Mouse (Mus musculus) MEL (cell line): ENCODE results near the gene Shq1. TPM values are rescaled to one million over a fixed set of nuclear protein-coding genes. Genes with fewer than 3 reads are reported as not detected.

Experiments used
- DNase-seq: peaks from one replicate; pipeline ENCODE4 v3.0.0; 2011; ENCODE audit warnings: low read depth, low spot score
- H3K27ac ChIP-seq: 2 replicates; pipeline ENCODE4 v1.5.1; 2012; ENCODE audit warnings: low read depth, mild to moderate bottlenecking, control low read depth, low read length, moderate library complexity; ENCODE audit not compliant: control insufficient read depth
- H3K27me3 ChIP-seq, 2 experiments: fragments of 150-350 bp in 1 of 2; sonication (generic) in 1 of 2; 2 replicates each; pipeline ENCODE4 v1.6.1; 2012; ENCODE audit warnings: low read length in 2 of 2, mild to moderate bottlenecking in 2 of 2, improper control_type of control experiment in 1 of 2, moderate library complexity in 1 of 2; ENCODE audit not compliant: insufficient read depth in 2 of 2, control insufficient read depth in 1 of 2
- H3K36me3 ChIP-seq, 2 experiments: 2 replicates each; pipeline ENCODE4 v1.6.1; 2012 to 2014; ENCODE audit warnings: low read length in 2 of 2, improper control_type of control experiment in 1 of 2, inconsistent platforms in 1 of 2, mild to moderate bottlenecking in 1 of 2; ENCODE audit not compliant: insufficient read depth in 2 of 2, control insufficient read depth in 1 of 2
- H3K4me1 ChIP-seq, 2 experiments: fragments of 150-350 bp in 1 of 2; sonication (generic) in 1 of 2; 2 replicates each; pipeline ENCODE4 v1.6.1; 2012; ENCODE audit warnings: low read length in 2 of 2, improper control_type of control experiment in 1 of 2, mild to moderate bottlenecking in 1 of 2; ENCODE audit not compliant: insufficient read depth in 2 of 2, control insufficient read depth in 1 of 2
- H3K4me3 ChIP-seq, 2 experiments: fragments of 150-350 bp in 1 of 2; sonication (generic) in 1 of 2; 2 replicates each; pipeline ENCODE4 v1.5.1; 2012; ENCODE audit warnings: low read depth in 2 of 2, low read length in 2 of 2, mild to moderate bottlenecking in 2 of 2, moderate library complexity in 2 of 2, control low read depth in 1 of 2, improper control_type of control experiment in 1 of 2; ENCODE audit not compliant: control insufficient read depth in 1 of 2, insufficient read depth in 1 of 2
- H3K79me2 ChIP-seq: 2 replicates; pipeline ENCODE4 v1.6.1; 2012; ENCODE audit warnings: mild to moderate bottlenecking, low read length, moderate library complexity; ENCODE audit not compliant: control insufficient read depth, poor library complexity, insufficient read depth
- H3K9ac ChIP-seq: 2 replicates; pipeline ENCODE4 v1.6.1; 2012; ENCODE audit warnings: low read depth, mild to moderate bottlenecking, control low read depth, low read length, moderate library complexity; ENCODE audit not compliant: control insufficient read depth, poor library complexity, severe bottlenecking
- H3K9me3 ChIP-seq: fragments of 150-350 bp; sonication (generic); replicated peaks from 2 replicates; pipeline ENCODE4 v1.6.1; 2012; ENCODE audit warnings: mild to moderate bottlenecking, low read length, improper control_type of control experiment, moderate library complexity; ENCODE audit not compliant: insufficient read depth
- BHLHE40 ChIP-seq: IDR thresholded peaks from 2 replicates; pipeline ENCODE4 v1.6.1; 2012; ENCODE audit warnings: low read depth, mild to moderate bottlenecking, inconsistent platforms, low read length, improper control_type of control experiment, borderline replicate concordance
- CHD1 ChIP-seq: IDR thresholded peaks from 2 replicates; pipeline ENCODE4 v1.6.1; 2012; ENCODE audit warnings: low read depth, mild to moderate bottlenecking, inconsistent platforms, low read length, improper control_type of control experiment
- ELF1 ChIP-seq: IDR thresholded peaks from 2 replicates; pipeline ENCODE4 v1.6.1; 2014; ENCODE audit warnings: low read depth, mild to moderate bottlenecking, inconsistent platforms, low read length, improper control_type of control experiment, moderate library complexity
- GABPA ChIP-seq: IDR thresholded peaks from 2 replicates; pipeline ENCODE4 v1.6.1; 2012; ENCODE audit warnings: low read depth, mild to moderate bottlenecking, inconsistent platforms, low read length, improper control_type of control experiment, moderate library complexity
- MYC ChIP-seq: IDR thresholded peaks from 2 replicates; pipeline ENCODE4 v1.6.1; 2011; ENCODE audit warnings: low read depth, mild to moderate bottlenecking, low read length, improper control_type of control experiment, moderate library complexity
- POLR2AphosphoS5 ChIP-seq: IDR thresholded peaks from 2 replicates; pipeline ENCODE4 v1.6.1; 2012; ENCODE audit warnings: low read depth, borderline replicate concordance, mild to moderate bottlenecking, inconsistent platforms, low read length, moderate library complexity, mixed read lengths
- SMC3 ChIP-seq: IDR thresholded peaks from 2 replicates; pipeline ENCODE4 v1.6.1; 2011; ENCODE audit warnings: low read depth, low read length, improper control_type of control experiment
- TCF12 ChIP-seq: IDR thresholded peaks from 2 replicates; pipeline ENCODE4 v1.6.1; 2014; ENCODE audit warnings: low read depth, mild to moderate bottlenecking, inconsistent platforms, low read length, improper control_type of control experiment, moderate library complexity
- polyA plus RNA-seq, 2 experiments: library from polyadenylated mRNA; stranded (reverse) in 1 of 2; unstranded in 1 of 2; fragments of >175 nt in 1 of 2; fragments of >200 nt in 1 of 2; gene quantifications; 2 replicates each; pipeline versions ENCODE4 v1.2.1 to v1.2.4; 2012; ENCODE audit warnings: low replicate concordance in 2 of 2, low read depth in 1 of 2; ENCODE audit not compliant: insufficient read length in 2 of 2, insufficient read depth in 1 of 2, missing spikeins in 1 of 2
- total RNA-seq: library from RNA; depleted of rRNA; stranded (reverse); fragments of 300-350 nt; gene quantifications from 2 replicates; pipeline ENCODE4 v1.2.3, GENCODE M21; 2012

Gene Shq1
- total and polyA plus RNA-seq, 3 experiments: 20.2 to 23.5 TPM; not detected in 1

DNA sequence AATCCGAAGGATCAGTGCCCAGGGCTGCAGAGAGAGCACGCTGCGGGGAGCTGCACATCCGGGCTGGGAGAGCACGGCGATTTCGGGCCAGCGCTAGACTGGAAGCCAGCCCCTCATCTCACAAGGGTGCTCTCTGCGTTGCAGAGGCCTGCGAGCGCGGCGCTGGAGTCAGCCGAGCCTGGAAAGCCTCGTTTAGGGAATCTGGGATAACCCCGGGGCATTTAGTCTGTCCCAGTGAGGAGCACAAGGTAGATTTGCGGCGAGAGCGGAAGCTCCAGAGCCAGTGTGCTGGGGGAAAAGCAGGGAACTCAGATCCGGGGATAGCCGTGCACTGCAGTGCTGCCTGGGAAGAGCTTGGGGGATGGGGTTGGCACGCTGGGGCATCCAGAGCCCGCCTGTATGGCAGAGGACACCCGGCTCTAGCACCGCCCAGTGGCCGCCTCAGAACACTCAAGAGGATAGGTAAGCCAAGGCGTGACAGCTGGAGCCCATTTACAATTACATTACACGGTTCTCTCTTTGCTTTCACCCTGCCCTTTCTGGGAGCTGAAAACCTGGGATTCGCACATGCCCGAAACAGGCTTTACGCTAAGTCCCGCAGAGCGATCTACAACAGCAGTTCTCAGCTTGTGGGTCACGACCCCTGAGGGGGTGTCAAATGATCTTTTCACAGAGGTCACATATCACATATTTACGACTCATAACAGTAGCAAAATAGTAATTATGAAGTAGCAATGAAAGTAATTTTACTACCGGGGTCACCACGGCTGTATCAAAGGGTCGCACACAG is 107.2 kb downstream of the Shq1 start:
- Histone ChIP-seq H3K27me3 (no peaks in the 10 kb centered on the region), H3K27ac (no peak overlapping the region), H3K9me3 (no peaks in the 10 kb centered on the region), H3K4me1 (no peaks in the 10 kb centered on the region), H3K36me3 (no peaks in the 10 kb centered on the region), H3K9ac (no peak overlapping the region), H3K4me3 (no peak overlapping the region), H3K79me2 (no peaks in the 10 kb centered on the region)
- TF ChIP-seq MYC (no peak), ELF1 (no peak)
- TF ChIP-seq, all 39 proteins: peak for 0
- DNase-seq: no peak

DNA sequence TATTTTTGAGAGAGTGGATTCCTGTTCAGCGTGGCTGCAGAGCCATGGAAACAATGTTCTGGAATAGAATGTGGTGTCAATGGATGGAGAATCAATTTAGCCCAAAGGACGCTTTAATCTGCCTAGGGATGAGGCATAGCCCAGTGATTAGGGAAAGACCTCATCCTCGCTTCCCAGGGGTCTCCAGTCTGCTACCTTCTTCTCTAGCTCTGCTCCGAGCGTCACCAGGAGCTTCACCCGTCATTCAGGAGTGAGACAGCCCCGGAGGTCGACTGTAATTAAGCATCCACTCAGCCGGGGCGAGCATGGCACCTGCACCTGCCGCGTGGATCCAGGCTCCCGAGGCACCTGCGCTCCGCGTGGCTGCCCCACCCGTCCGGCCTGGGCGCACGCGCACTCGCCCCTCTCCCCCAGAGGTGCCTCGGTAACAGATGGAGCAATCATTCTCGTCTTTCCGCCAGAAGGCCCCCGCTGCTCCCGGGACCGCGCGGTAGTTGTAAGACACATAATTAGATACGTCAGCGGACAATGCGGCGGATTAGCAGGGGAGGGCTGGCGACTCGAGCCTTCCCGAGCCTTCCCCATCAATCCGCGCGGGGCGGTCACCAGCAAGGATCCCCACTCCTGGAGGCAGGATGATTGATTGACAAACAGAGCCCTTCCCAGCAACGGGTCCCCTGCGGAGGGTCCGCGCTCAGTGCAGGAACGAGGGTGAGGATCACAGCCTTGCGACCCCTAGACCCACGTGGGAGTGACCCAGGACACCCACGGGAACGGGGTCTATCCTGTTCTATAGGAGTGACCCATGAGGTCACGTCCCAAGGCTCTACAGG is 108.0 kb downstream of the Shq1 start:
- Histone ChIP-seq H3K9me3 (no peaks in the 10 kb centered on the region), H3K36me3 (no peaks in the 10 kb centered on the region), H3K79me2 (no peaks in the 10 kb centered on the region), H3K4me3 (no peak overlapping the region), H3K4me1 (no peaks in the 10 kb centered on the region), H3K27me3 (no peaks in the 10 kb centered on the region), H3K9ac (no peak overlapping the region), H3K27ac (no peak overlapping the region)
- TF ChIP-seq GABPA: no peak
- DNase-seq: no peak

DNA sequence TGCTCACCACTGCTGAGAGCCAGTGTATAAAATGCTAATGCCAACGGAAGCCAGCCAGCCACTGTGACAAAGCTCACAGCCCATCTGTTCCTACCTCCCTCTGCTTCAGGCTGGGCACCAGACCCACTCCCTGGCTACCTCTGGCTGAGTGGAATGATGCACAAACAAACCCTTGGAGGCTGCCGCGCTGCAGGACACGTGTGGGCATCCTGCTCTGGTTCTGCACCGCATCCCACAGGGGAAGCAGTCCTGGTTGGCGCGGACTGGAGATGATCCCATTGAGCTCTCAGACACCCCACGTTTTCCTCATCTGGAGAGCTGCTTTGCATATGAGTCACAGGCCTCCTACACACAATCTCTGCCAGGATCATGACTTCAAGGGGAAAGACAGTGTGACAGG is 112.9 kb downstream of the Shq1 start:
- no peak overlapping the region for H3K27ac ChIP-seq
- no peaks in the 10 kb centered on the region for H3K9me3 ChIP-seq
- H3K79me2 ChIP-seq: no peaks in the 10 kb centered on the region
- no peak overlapping the region for H3K4me3 ChIP-seq
- H3K4me1 ChIP-seq: no peaks in the 10 kb centered on the region
- DNase-seq: no peak
- no peaks in the 10 kb centered on the region for H3K27me3 ChIP-seq
- no peaks in the 10 kb centered on the region for H3K36me3 ChIP-seq
- no peak overlapping the region for H3K9ac ChIP-seq
- no peak for TF ChIP-seq BHLHE40
- TF ChIP-seq SMC3: no peak
- no peak for TF ChIP-seq TCF12
- no peak for TF ChIP-seq POLR2AphosphoS5
- TF ChIP-seq MYC: no peak
- TF ChIP-seq ELF1: no peak
- TF ChIP-seq CHD1: no peak
- TF ChIP-seq, all 39 proteins: peak for 0
